Mouse (Mus musculus) liver, embryonic 12.5 days (tissue): ENCODE results near the gene Nol8. TPM values are rescaled to one million over a fixed set of nuclear protein-coding genes. Genes with fewer than 3 reads are reported as not detected.
A peak's percentile ranks its signal among the peaks of the same experiment; 100 is the strongest.

Experiments
- ATAC-seq: fragments of 200-750 bp; cut with Nextera tagmentation; 2 replicates; pipeline ENCODE4 v1.8.0; 2017; ENCODE audit warnings: moderate number of reproducible peaks, mild to moderate bottlenecking, moderate library complexity
- H3K27ac ChIP-seq: fragments of 300-500 bp; sonication (generic); 2 replicates; pipeline ENCODE4 v1.5.1; 2016; ENCODE audit warnings: mild to moderate bottlenecking
- H3K27me3 ChIP-seq: fragments of 300-500 bp; sonication (generic); replicated peaks from 2 replicates; pipeline ENCODE4 v1.6.1; 2016; ENCODE audit warnings: mild to moderate bottlenecking, moderate library complexity
- H3K36me3 ChIP-seq: fragments of 300-500 bp; sonication (generic); 2 replicates; pipeline ENCODE4 v1.6.1; 2016; ENCODE audit warnings: mild to moderate bottlenecking, moderate library complexity
- H3K4me1 ChIP-seq: fragments of 300-500 bp; sonication (generic); 2 replicates; pipeline ENCODE4 v1.6.1; 2016
- H3K4me2 ChIP-seq: fragments of 300-500 bp; sonication (generic); 2 replicates; pipeline ENCODE4 v1.6.1; 2016; ENCODE audit warnings: mild to moderate bottlenecking, moderate library complexity
- H3K4me3 ChIP-seq: fragments of 300-500 bp; sonication (generic); 2 replicates; pipeline ENCODE4 v1.5.1; 2016; ENCODE audit warnings: mild to moderate bottlenecking, moderate library complexity
- H3K9ac ChIP-seq: fragments of 300-500 bp; sonication (generic); 2 replicates; pipeline ENCODE4 v1.6.1; 2016; ENCODE audit warnings: mild to moderate bottlenecking, moderate library complexity
- H3K9me3 ChIP-seq: fragments of 300-500 bp; sonication (generic); replicated peaks from 2 replicates; pipeline ENCODE4 v1.6.1; 2016; ENCODE audit warnings: mild to moderate bottlenecking, moderate library complexity
- WGBS: fragments of 180-500 bp; shearing (Covaris S2); methylation state at CpG from one replicate; pipeline ENCODE4 v1.1.7; 2016; ENCODE audit not compliant: insufficient replicate concordance; 5-methylcytosine and 5-hydroxymethylcytosine counted together
- polyA plus RNA-seq: library from polyadenylated mRNA; unstranded; fragments of >200 nt; fragmentation: Nextera tagmentation; extraction: Ambion mirVana; gene quantifications from 2 replicates; pipeline ENCODE4 v1.2.1, GENCODE M21; 2016

The Nol8 gene
- polyA plus RNA-seq, 1 experiment from 2014 or later: 19.7 TPM

DNA sequence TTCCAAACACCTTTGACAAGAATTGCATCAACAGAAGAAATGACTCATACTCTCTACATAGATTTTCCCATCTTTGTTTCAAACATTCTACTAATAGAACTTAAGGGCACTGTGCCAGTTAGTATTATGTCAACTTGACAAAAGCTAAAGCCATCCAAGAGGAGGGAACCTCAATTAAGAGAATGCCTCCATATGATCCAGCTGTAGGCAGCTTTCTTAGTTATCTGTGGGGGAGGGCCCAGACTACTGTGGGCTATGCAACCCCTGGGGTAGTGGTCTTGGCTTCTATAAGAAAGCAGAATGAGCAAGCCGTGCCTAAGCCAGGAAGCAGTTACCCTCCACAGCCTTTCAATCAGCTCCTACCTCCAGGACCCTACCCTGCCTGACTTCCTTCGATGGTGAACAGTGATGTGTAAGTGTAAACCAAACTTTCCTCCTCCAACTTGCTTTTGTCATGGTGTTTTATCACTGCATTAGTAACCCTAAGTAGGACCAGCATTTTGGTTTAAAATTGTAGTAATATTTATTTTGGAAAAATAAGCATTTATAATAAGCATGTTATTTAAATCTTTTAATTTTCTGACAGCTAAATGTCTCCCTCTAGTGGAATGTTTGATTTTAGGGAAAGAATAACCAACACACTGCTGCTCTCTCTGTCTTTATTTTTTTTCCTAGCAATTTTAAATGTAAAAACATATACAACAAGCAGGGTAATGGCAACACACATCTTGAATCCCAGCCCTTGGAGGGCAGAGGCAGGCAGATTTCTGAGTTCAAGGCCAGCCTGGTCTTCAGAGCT lies 7.9 kb upstream of the Nol8 start:
- no peak overlapping the region for H3K27ac ChIP-seq
- WGBS: 72% methylated on average over 2 of the region's 2 CpGs
- no peaks in the 10 kb centered on the region for H3K9me3 ChIP-seq
- H3K4me3 ChIP-seq: no peak overlapping the region
- H3K4me2 ChIP-seq: no peak overlapping the region
- no peak overlapping the region for H3K9ac ChIP-seq
- no peak for ATAC-seq
- peaks cover 18% of the 10 kb centered on the region for H3K4me1 ChIP-seq
- H3K36me3 ChIP-seq: peaks cover 46% of the 10 kb centered on the region
- no peaks in the 10 kb centered on the region for H3K27me3 ChIP-seq

DNA sequence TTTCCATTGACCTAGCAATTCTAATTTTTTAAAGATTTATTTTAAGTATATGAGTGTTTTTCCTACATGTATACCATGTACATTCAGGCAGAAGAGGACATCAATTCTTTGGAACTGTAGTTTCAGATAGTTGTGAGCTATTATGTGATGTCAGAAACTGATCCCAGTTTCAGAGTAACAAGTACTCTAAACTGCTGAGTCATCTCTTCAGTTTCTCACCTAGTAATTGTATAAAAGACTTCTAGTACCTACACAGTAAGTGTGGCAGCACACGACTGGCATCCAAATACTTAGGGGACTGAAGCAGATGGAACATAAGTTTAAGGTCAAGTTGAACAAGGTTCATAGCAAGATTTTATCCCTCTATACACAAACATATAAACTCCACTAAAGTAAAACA lies 6.9 kb upstream of the Nol8 start:
- no peak for ATAC-seq
- Histone ChIP-seq H3K36me3 (peaks cover 47% of the 10 kb centered on the region), H3K4me2 (no peak overlapping the region), H3K9me3 (no peaks in the 10 kb centered on the region), H3K9ac (no peak overlapping the region), H3K27ac (no peak overlapping the region), H3K27me3 (no peaks in the 10 kb centered on the region), H3K4me1 (peaks cover 11% of the 10 kb centered on the region), H3K4me3 (no peak overlapping the region)
- WGBS: 69% methylated on average over 1 of the region's 1 CpGs

DNA sequence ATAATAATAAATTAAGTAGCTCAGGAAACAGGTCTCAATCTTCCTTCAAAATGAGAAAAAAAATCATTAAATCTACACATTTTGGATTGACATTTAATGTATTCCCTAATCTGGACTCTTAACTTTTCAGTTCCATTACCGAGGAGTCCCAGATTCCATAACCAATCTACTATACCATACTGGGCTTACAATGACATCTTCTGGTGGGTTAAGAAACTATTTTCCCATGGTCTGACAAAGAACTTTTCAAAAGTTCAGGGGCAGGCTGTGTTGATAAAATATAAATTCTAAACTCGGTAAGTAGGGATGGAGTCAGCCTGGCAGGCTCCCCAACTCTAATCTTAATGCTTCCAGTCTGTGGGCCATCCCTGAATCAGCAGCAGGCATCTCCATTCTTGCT lies 1.7 kb upstream of the Nol8 start:
- H3K9ac ChIP-seq: peak overlapping the region; percentile 84
- ATAC-seq: no peak
- H3K36me3 ChIP-seq: peaks cover 33% of the 10 kb centered on the region
- WGBS: 43% methylated on average over 2 of the region's 2 CpGs
- peak overlapping the region; percentile 77 for H3K4me2 ChIP-seq
- H3K27ac ChIP-seq: 0 out of 2 replicates have a peak overlapping the region, but pooled peaks have one; percentile 14
- H3K4me1 ChIP-seq: peaks cover 26% of the 10 kb centered on the region
- no peaks in the 10 kb centered on the region for H3K9me3 ChIP-seq
- H3K4me3 ChIP-seq: peak overlapping the region; percentile 83
- no peaks in the 10 kb centered on the region for H3K27me3 ChIP-seq

DNA sequence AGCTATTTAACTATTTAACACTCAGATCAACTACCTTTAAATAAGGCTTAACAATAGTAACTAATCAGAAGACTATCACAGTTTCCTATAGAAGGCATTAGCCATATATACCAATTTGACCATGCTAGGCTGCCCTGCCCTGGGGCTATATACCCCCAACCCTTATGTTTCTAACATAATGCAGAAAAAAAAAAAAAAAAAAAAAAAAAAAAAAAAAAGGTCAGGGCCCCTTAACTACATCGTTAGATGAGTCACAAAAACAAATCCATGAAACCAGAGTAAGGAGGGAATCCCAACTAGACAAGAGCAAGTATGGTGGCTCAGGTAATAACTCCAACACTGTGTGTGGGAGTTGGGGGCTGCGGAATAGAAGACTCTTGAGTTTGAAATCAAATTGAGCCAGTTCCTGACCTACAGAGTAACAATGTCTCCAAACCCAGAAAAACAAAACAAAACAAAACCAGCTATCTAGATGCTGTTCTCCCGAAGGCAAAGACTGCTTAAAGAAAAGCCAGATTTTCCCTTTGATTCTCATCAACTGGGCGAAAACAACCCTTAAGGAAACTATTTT lies 1.0 kb upstream of the Nol8 start:
- Histone ChIP-seq H3K4me2 (peak overlapping the region; percentile 77), H3K9ac (peak overlapping the region; percentile 84), H3K27me3 (no peaks in the 10 kb centered on the region), H3K9me3 (no peaks in the 10 kb centered on the region), H3K4me3 (peak overlapping the region; percentile 83), H3K27ac (peak overlapping the region; percentile 78), H3K4me1 (peaks cover 26% of the 10 kb centered on the region), H3K36me3 (peaks cover 30% of the 10 kb centered on the region)
- ATAC-seq: no peak
- WGBS: 7% methylated on average over 4 of the region's 4 CpGs

DNA sequence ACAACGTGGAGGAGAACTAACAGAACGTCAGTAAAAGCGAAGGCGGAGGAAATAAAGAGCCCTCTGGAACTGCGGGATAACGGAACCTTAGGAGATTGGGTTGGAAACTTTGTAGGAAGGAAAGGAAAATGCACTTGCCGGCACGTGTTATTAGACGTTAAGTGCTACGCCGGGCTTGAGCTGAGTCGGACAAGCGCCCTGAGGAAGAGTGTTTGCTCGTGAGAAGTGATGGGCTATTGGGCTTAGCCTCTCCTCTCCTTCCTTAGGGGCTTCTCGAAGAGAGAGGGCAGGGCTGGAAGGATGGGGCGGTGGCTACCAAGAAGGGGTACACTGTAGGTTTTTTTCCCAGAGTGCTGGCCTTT lies 283 bp downstream of the Nol8 start:
- H3K4me2 ChIP-seq: peak overlapping the region; percentile 86
- H3K4me3 ChIP-seq: peak overlapping the region; percentile 83
- H3K36me3 ChIP-seq: peaks cover 31% of the 10 kb centered on the region
- H3K9me3 ChIP-seq: no peaks in the 10 kb centered on the region
- WGBS: under 1% methylated on average over 16 of the region's 16 CpGs
- peak; percentile 63 for ATAC-seq
- H3K9ac ChIP-seq: peak overlapping the region; percentile 75
- H3K27me3 ChIP-seq: no peaks in the 10 kb centered on the region
- H3K4me1 ChIP-seq: peaks cover 26% of the 10 kb centered on the region
- H3K27ac ChIP-seq: peak overlapping the region; percentile 65; the same call in 1 of the 2 replicates

DNA sequence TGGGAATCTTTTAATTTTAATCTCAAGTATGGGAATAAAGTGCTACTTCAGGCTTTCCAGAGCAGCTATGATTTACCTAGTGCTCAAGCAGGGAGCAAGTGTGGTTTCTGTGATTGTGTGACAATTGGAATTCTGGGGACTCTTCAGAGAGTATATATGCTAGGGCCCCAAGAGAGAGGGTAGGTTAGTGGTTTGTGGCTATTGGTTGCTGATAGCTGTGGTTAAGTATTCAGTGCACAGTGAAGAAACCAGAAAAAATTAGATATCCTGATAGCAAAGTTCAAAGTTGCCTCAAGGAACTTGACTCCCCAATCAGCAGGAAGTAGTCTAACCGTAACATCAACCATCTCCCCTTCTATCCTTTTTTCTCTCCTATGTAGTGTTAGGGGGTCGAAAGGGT lies 24.9 kb downstream of the Nol8 start:
- H3K4me3 ChIP-seq: no peak overlapping the region
- WGBS: 67% methylated on average over 2 of the region's 2 CpGs
- H3K4me2 ChIP-seq: no peak overlapping the region
- no peak for ATAC-seq
- no peak overlapping the region for H3K9ac ChIP-seq
- no peak overlapping the region for H3K27ac ChIP-seq
- no peaks in the 10 kb centered on the region for H3K9me3 ChIP-seq
- H3K4me1 ChIP-seq: peaks cover 10% of the 10 kb centered on the region
- peaks cover 65% of the 10 kb centered on the region for H3K36me3 ChIP-seq
- no peaks in the 10 kb centered on the region for H3K27me3 ChIP-seq

DNA sequence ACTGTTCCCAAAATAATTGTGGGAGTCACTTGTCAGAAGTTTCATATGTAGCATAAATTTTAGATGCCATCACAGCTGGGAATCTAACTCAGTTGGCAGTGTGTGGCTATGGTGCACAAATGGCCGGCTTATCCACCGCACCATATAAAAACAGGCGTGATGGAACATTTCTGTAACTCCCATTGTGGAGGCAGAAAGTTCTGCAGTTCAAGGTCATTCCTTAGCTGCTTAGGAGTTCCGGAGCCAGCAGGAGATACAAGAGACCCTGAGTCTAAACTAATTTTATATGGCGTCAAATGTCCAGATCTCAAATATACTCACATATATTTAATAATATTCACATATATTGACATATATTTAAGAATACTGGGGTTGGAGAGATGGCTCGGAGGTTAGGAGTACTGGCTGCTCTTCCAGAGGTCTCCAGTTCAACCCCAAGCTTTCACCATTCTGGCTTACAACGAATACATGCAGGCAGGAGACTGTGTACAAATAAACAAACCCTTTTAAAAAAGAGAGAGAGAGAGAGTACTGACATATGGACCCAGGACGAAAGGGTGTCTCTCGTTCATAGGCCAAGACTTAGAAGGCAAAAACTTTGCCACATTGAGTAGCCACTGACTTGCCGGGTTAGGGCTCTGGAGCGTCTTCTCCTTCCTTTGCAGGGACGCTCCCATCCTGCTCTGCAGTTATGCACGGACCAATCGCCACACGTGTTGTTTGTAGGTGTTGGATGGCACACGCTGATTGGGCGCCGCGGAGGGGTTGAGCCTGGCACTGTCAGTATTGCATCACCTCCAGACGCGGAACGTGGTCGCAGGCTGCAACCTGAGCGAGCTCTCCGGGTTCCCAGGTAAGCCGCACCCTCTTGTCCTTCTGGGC lies 28.7 kb downstream of the Nol8 start, which contains the start of gene Iars:
Iars (plus strand) TSS at position 750 of the 882 bp plus-strand sequence.
- peaks cover 34% of the 10 kb centered on the region for H3K4me1 ChIP-seq
- ATAC-seq: peak; percentile 100
- H3K36me3 ChIP-seq: peaks cover 56% of the 10 kb centered on the region
- peak within 1 kb of the TSS; percentile 86 for H3K4me2 ChIP-seq
- peak within 1 kb of the TSS; percentile 77 for H3K4me3 ChIP-seq
- peak within 1 kb of the TSS; percentile 84 for H3K27ac ChIP-seq
- 4% methylated on average over 26 of the region's 26 CpGs for WGBS
- peak within 1 kb of the TSS; percentile 84 for H3K9ac ChIP-seq
- H3K9me3 ChIP-seq: no peaks in the 10 kb centered on the region
- H3K27me3 ChIP-seq: no peaks in the 10 kb centered on the region

DNA sequence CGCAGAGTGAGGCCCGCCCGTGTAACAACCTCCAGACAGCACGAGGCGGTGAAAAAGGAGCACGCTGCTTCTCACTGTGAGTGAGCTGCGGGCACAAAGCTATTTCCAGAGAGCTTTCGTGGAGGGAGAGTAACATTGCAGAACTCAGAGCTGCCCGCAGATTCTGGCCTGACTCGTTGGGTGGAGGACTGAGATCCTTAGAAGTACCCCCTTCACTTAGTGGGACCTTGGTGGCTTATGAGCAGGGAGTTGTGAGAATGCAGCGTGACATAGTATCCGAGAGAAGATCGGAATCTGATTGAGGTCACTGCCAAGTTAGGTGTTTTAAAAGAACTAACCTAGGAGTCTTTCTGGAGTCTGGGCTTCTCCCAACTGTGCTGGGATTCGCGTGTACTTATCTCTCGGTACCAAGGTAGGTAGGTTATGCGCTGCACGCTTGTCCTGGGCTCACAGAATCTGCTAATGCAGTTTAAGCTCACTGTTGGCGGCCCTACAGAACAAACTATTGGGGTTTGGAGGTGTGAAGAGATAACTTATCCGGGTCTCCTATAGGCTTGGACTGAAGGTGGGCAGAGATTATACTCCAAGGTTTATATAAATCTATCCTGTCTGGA lies 29.5 kb downstream of the Nol8 start:
- peak overlapping the region; percentile 77 for H3K4me3 ChIP-seq
- ATAC-seq: peak; percentile 62
- peaks cover 56% of the 10 kb centered on the region for H3K36me3 ChIP-seq
- peak overlapping the region; percentile 86 for H3K4me2 ChIP-seq
- H3K27me3 ChIP-seq: no peaks in the 10 kb centered on the region
- H3K4me1 ChIP-seq: peaks cover 34% of the 10 kb centered on the region
- peak overlapping the region; percentile 84 for H3K27ac ChIP-seq
- H3K9ac ChIP-seq: peak overlapping the region; percentile 84
- H3K9me3 ChIP-seq: no peaks in the 10 kb centered on the region
- 1% methylated on average over 20 of the region's 20 CpGs for WGBS

DNA sequence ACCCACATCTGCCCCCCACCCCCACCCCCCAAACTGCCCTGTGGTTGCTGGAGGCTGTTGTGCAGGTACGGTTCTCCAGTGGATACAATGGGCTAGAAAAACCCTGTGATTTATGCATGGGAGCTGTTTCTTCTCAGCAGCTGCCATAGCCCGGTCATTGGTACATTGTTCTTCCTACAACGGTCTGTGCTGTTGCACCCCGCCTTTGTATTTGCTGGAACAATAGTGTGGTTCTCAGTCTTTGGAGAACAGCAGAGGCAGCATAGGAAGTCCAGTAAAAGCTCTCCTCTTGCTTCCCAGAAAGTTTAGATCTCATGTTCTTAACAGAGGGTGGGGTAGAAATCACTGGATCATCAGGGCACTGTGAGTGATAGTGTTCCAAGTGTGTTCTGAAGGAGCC lies 31.4 kb downstream of the Nol8 start:
- WGBS: 84% methylated on average over 4 of the region's 4 CpGs

DNA sequence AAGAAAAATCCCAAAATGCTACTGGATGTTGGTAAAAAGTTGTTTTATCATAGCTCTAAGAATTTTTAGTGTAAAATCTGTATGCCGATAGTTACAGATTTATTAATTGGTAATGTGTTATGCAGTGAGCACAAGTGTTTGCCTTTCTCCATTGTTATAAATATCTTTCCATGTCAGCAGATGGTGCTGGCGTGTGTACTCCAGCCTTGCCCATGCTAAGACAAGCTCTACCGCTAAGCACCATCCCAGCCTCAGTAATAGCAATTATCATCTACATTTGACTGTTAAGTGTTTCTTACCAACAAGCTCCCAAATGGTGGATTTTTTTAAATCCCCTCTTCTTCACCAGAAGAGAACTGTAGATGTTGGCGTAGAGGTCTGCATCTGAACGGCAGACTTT lies 38.2 kb downstream of the Nol8 start:
- WGBS: 91% methylated on average over 5 of the region's 5 CpGs
- H3K9ac ChIP-seq: no peak overlapping the region
- peaks cover 76% of the 10 kb centered on the region for H3K36me3 ChIP-seq
- no peak overlapping the region for H3K4me3 ChIP-seq
- H3K9me3 ChIP-seq: no peaks in the 10 kb centered on the region
- H3K4me2 ChIP-seq: no peak overlapping the region
- ATAC-seq: no peak
- no peaks in the 10 kb centered on the region for H3K4me1 ChIP-seq
- no peak overlapping the region for H3K27ac ChIP-seq
- no peaks in the 10 kb centered on the region for H3K27me3 ChIP-seq

More for the DNA sequence above, 31.4 kb downstream of the Nol8 start:
- 0 out of 2 replicates have a peak overlapping the region, but pooled peaks have one; percentile 84 for H3K9ac ChIP-seq
- H3K4me1 ChIP-seq: peaks cover 34% of the 10 kb centered on the region
- 0 out of 2 replicates have a peak overlapping the region, but pooled peaks have one; percentile 77 for H3K4me3 ChIP-seq
- no peak for ATAC-seq
- H3K36me3 ChIP-seq: peaks cover 59% of the 10 kb centered on the region
- H3K9me3 ChIP-seq: no peaks in the 10 kb centered on the region
- H3K27ac ChIP-seq: 0 out of 2 replicates have a peak overlapping the region, but pooled peaks have one; percentile 3
- H3K27me3 ChIP-seq: no peaks in the 10 kb centered on the region
- H3K4me2 ChIP-seq: peak overlapping the region; percentile 86

DNA sequence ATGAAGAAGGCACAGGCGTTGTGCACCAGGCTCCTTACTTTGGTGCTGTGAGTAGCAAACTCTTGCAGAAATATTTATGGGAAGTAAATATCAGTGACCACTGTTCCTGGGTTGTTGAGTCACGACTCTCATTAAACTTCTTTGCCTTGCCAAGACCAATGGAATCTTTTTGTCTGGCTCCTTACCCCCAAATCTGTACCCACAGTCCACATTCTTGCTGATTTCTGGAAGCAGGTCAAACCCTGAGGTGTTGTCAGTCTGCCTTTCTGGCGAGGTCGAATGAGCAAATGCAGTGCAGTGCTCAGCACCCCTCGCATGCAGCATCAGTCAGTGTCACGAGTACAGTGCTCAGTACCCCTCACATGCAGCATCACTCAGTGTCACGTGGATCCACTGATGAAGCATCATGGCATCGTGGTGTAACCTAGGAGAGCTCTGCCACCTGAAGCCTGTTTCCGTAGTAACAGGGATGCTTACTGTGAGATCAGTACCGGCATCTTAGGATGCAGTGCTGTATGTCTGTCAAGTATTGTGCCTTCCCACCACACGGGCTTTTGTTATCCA lies 50.4 kb downstream of the Nol8 start:
- Histone ChIP-seq H3K4me1 (no peaks in the 10 kb centered on the region), H3K9me3 (no peaks in the 10 kb centered on the region), H3K4me3 (no peak overlapping the region), H3K36me3 (peaks cover 84% of the 10 kb centered on the region), H3K9ac (no peak overlapping the region), H3K27me3 (no peaks in the 10 kb centered on the region), H3K4me2 (no peak overlapping the region), H3K27ac (no peak overlapping the region)
- WGBS: 86% methylated on average over 11 of the region's 11 CpGs
- no peak for ATAC-seq
